Mouse (Mus musculus) liver, embryonic 18 days (tissue): ENCODE results near the gene Sult1e1. TPM values are rescaled to one million over a fixed set of nuclear protein-coding genes. Genes with fewer than 3 reads are reported as not detected.

Source experiments
- polyA plus RNA-seq: library from polyadenylated mRNA; depleted of rRNA; stranded (reverse); fragments of >200 nt; gene quantifications from 2 replicates; pipeline ENCODE4 v1.2.3, GENCODE M21; 2012; rRNA removed

Gene Sult1e1
- not detected in 2 replicates for polyA plus RNA-seq

GRCm38 (mm10) chr5:87591494-87591893 is at the start of gene Sult1e1:
Gene Sult1e1, minus strand, starts transcription at chr5:87591594.

GRCm38 (mm10) chr5:87568845-87569244 is 22.5 kb downstream of the Sult1e1 start, which contains the start of gene Sult1d1:
Gene Sult1d1, minus strand, starts transcription at chr5:87569027.

GRCm38 (mm10) chr5:87538111-87538510 is 53.3 kb downstream of the Sult1e1 start, which contains the start of gene Sult1b1:
Gene Sult1b1, minus strand, starts transcription at chr5:87538195.

Other genes starting within 250 kb of the Sult1e1 start
- 0.06 and 0.07 TPM in 2 replicates for gene Ugt2b38, start 167.4 kb downstream of the Sult1e1 start, polyA plus RNA-seq
- not detected in 2 replicates for gene Ugt2a2, start 109.3 kb downstream of the Sult1e1 start, polyA plus RNA-seq
- gene Gm43638, start 104.8 kb downstream of the Sult1e1 start, polyA plus RNA-seq, result not detected in 2 replicates
- gene Ugt2a1, start 100.7 kb downstream of the Sult1e1 start, polyA plus RNA-seq, result not detected in 2 replicates
- gene Sult1b1, start 53.4 kb downstream of the Sult1e1 start, polyA plus RNA-seq, result 1.1 and 1.6 TPM in 2 replicates
- gene Sult1d1, start 22.6 kb downstream of the Sult1e1 start, polyA plus RNA-seq, result 8.2 and 9.0 TPM in 2 replicates
- not detected in 2 replicates for gene Csn1s1, start 74.6 kb upstream of the Sult1e1 start, polyA plus RNA-seq
- gene Csn2, start 108.0 kb upstream of the Sult1e1 start, polyA plus RNA-seq, result not detected in 2 replicates
- not detected in 2 replicates for gene Csn1s2a, start 183.0 kb upstream of the Sult1e1 start, polyA plus RNA-seq
- not detected in 2 replicates for gene Csn1s2b, start 216.5 kb upstream of the Sult1e1 start, polyA plus RNA-seq
- gene Prr27, start 234.1 kb upstream of the Sult1e1 start, polyA plus RNA-seq, result not detected in 2 replicates